Mouse (Mus musculus): ENCODE data around the gene Gm20388. TPM values are rescaled to one million over a fixed set of nuclear protein-coding genes. Genes with fewer than 3 reads are reported as not detected.

Gene Gm20388
- total RNA-seq, 1 experiment from 2014 or later: 10.0 TPM

DNA sequence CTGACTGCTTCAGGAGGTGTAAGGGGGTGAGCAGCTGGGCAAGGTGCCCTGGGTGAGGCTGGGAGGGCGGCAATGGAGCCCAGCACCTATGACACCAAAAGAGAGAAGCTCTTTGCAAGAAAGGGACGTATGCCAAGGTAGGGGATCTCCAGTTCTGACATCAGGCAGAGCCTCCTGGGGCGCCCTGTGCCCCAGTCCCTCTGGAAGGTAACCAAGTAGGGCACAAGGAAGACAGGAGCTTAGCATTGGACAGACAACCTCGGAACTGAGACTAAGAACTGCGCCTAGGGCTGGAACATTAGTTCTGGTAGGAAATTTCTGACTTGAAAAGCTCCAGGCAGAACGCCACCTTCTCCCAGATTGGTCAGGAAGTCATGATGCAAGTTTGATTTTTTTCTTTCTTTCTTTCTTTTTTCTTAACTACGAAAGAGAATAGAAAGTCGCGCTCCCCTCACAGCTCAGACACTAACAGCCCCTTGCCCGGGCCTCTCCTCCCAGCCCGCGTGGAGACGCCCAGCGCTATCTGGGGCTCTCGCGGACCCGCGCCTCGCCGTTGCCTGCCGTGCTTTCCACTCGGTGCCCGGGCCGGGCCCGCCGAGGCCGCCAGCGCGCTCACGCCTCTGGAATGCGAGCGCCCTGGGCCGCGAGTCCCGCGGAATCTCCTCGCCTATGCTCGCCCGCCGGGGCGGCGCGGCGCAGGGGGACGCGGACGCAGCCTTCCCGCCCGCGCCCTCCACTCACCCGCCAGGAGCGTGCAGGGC is 2639.8 kb downstream of the Gm20388 start:
- no peak for ATAC-seq (replicated peaks; ENCODE audit: insufficient number of reproducible peaks, low FRiP score, low TSS enrichment, poor library complexity, severe bottlenecking)

DNA sequence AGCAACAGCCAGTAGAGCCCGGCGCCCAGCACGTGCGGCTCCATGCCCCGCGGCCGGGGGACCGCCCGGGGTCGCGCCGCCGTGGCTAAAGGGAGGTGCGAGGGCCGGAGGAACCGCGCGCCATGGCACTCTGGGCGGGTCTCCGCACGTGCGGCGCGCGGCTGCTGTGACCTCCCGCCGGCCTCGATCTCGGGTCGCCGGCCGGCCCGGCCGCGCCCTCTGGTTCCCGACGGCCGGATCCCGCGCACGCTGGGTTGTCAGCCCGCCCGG is 2640.3 kb downstream of the Gm20388 start:
- no peak for ATAC-seq (replicated peaks; ENCODE audit: insufficient number of reproducible peaks, low FRiP score, low TSS enrichment, poor library complexity, severe bottlenecking)

DNA sequence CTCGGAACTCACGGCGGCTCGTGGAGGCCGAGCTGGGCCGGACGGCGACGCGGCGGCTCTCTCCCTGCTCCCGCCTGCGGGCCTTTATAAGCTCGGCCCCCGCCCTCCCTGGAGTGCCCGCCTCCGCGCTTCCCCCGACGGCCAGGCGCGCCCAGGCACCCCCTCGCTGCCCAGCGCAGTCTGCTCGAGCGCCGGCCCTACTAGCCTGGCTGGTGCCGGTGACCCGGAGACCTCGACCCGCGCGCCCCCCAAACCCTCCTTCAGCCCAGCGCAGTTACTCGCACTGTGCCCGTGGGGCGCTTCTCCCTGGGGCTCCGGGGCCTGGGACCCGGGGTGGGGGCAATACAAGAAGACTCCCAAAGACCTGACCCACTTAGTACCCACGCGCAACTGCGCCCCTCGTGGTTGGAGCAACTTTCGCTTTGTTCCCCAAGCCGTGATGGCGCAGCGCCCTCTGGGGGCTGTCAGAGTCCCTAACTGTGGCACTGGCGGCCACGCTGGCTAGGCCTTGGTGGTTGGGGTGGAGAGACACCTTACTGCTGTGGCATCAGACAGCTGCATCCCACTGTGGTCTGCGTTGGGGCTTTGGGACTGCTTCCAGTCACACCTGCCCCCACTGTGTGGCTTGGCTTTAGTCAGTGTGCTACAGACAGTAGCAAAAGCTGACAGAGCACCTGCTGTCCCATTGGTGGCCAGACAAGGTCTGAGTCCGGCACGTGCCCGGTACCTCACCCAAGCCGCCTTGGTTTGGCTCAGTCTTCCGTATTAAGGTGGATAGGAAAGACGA is 2640.8 kb downstream of the Gm20388 start, which contains the start of gene Piezo1:
Gene Piezo1 (minus strand): TSS at position 65 of the 787 bp plus-strand sequence.
- peak; percentile 61 for ATAC-seq (replicated peaks; ENCODE audit: insufficient number of reproducible peaks, low FRiP score, low TSS enrichment, poor library complexity, severe bottlenecking)

DNA sequence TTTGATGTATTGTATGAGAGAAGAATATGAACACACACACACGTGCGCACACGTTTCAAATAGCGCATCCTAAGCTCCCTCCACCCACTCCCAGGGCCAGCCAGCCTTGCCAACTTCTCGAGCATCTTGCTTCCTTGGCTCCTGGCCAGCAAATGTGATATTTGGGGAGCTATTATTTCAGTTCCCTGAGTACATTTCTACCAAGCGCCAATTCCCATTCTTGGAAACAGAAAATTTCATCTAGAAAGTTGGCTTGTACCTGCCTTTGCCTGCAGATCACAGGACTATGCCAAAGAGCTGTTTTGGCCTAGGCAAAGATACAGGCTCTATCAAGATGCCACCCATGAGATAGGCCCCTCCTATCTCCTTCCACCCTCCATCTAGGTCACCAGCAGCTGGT is 2644.1 kb downstream of the Gm20388 start:
- ATAC-seq (replicated peaks; ENCODE audit: insufficient number of reproducible peaks, low FRiP score, low TSS enrichment, poor library complexity, severe bottlenecking): no peak

DNA sequence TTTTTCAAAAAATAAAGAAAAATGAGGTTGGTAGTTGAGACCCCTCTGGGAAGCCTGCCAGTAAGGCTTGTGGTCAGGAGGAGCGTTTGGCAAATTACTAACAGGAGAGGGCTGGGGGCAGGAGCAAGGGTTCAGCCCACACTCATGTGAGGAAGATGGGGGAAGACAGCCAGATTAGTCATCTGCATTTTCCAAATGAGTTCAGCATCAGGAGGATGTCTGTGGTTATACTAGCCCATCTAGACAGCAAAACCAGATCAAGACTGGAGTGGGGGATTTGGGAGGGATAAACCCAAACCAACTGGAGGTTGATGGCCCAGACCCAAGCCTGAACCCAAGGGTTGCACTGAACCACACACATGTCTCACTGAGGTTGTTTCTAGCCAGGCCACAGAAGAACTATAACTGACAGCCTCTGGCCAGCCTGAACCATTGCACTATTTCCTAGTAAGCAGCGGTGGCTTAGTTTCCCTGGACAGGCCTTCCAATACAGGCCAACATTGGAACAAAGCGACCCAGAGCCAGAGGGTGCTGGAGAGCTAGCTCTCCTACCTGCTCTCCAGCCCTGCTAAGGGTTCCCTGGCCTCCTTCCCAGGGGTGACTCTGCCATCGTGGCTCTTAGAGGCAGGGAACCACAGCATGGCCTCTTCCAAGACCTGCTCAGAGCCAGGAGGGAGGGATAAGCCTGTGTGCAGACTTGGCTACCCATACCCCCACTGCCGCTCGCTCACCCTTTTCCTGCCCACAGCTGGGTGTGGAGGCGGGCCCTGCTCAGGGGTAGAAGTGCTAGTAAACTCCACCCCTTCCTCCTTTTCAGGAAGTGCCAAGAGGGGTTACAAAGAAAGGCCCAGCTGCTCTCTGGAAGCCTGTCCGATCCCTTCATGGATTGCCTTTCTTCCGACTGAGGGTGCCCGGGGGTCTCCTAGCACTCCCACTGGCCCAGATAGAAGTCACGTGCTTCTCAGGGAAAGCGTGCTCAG is 2645.7 kb downstream of the Gm20388 start:
- peak; percentile 79 for ATAC-seq (replicated peaks; ENCODE audit: insufficient number of reproducible peaks, low FRiP score, low TSS enrichment, poor library complexity, severe bottlenecking)

DNA sequence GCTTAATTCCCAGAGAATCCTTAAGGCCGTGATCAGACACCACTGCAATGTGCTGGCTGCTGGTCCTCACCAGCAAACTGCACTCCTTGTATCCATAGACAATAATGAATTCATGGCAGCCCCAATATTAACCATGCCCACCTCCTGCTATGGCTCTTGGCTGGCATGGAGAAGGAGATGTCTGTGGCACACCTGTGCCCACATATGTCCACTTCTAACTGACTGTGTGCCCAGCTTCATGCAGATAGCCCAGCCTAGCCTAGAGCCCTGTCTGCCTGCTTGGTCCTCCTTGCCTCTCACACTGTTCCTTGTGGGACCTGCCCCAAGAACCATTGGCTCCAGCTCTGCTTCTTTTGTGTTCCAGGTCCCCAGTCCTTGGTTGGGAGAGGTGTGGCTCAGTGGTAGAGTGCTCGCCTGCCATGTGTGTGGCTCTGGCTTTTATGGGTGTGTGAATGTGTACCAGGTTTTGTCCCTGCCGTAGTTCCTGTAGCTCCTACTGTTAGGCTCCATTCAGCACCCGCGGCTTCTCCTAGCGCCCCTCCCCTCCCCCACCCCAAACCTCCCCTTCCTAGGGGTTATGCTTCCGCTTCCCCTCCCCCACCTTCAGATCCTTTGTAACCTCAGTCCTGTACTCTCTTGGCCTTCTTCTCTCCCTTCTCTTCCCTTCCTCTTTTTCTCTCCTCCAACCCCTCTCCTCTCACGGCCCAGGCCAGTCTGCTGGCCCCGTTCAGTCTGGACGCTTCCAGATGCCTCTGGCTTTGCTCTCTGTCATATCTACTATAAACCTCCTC is 2646.8 kb downstream of the Gm20388 start:
- ATAC-seq (replicated peaks; ENCODE audit: insufficient number of reproducible peaks, low FRiP score, low TSS enrichment, poor library complexity, severe bottlenecking): no peak

DNA sequence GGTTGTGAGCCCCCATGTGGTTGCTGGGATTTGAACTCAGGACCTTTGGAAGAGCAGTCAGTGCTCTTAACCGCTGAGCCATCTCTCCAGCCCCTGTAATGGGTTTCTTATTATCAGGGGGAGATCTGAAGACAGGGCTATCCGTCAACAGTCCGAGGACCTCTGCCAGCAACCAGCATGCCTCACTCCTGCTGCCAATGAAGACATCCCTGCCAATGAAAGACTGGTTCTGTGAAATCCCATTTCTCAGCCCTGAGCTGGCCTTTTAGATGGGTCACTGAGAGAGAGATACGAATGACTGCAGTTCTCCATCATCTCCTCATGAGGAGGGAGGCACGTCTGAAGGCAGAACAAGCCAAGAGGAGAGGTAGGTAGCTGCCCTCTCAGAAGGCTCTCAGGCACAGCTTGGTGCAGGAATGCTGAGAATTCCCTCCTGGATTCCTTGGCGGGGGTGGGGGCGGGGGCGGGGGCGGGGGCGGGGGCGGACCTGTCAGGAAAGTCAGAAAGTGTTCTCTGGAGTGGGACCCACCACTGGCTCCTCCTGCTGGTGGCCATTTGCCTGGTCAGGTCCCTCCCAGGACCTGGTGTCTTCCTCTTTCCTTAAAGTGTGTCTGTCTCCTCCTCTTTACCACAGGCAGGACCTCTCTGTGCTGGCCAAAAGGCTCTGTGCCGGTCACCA is 2648.2 kb downstream of the Gm20388 start:
- peak; percentile 61 for ATAC-seq (replicated peaks; ENCODE audit: insufficient number of reproducible peaks, low FRiP score, low TSS enrichment, poor library complexity, severe bottlenecking)

DNA sequence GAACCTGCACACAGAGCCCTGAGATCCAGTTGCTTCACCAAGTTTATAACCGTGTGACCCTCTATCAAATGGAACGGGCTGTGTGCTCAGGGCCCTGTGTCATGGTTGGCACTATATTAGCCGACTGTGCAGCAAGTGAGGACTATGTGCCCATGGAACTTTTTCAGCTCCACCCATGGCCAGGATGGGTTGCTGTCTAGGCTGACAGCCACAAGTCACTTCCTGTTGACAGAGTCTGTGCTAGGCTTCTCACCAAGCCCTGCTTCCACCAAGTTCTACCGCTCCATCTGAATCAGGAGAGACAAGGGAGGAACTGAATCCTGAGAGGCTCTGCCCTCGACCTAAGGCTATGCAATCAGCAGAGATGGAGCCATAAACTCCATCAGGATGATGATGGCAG is 2650.6 kb downstream of the Gm20388 start:
- peak; percentile 55 for ATAC-seq (replicated peaks; ENCODE audit: insufficient number of reproducible peaks, low FRiP score, low TSS enrichment, poor library complexity, severe bottlenecking)

DNA sequence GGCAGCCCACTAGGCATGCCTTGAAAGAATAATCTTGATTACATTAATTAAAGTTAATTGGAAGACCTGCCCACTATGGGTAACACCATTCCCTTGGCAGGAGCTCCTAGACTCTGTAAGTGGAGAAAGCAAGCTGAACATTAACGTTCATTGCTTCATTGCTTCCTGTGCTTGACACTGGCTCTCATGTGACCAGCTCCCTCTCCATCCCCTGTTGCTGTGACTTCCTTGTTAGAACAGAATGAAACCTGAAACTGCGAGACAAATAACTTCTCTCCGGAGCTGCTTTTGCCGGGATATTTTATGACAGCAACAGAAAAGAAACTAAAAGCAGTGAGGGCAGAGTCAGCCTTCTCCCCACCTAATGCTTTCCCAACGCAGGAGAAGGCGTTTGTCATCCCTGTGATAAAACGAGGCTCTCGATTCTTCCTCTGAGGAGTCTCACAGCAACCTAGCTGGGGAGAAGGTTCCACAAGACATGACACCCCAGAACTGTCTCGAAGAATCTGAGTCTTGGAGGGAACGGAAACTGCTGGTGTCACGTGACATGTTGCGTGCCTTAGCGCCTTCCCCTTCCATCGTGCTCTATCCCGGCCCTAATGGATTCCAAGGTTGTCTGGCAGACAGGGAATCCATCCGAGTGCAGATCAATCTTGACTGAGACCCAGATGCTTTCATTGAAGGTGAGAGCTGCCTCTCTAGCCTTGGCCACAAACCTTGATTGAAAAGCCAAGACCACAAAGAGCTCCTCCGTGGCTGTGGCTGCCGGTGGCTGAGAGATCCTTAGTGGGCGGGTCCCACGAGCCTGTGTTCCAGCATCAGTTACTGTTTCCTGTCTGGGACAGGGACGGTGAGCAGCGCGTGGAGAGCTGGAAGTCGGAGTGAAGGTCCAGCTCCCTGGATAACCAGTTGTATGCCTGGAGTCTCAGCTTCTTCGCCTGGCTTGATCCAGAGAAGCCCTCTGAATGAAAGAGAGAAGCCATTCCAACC is 2654.0 kb downstream of the Gm20388 start:
- peak; percentile 42 for ATAC-seq (replicated peaks; ENCODE audit: insufficient number of reproducible peaks, low FRiP score, low TSS enrichment, poor library complexity, severe bottlenecking)

DNA sequence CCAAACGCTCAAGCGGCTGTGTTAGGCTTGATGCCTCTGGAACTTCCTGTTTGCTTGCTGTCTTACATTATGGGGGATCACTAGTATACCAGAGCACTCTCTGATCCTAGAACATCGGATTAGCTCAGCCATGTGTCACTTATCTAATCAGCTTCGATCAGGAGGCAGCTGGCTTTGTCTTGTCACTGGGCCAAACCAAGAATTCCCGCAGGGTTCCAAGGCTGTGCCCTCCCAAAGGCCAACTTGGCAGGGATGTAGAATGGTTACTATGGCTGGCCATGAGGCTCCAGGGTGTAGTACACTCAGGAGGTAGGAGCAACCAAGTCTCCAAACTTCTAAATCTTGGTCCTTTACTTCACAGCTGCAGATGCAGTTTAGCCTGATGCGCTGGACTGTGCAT is 2656.1 kb downstream of the Gm20388 start:
- no peak for ATAC-seq (replicated peaks; ENCODE audit: insufficient number of reproducible peaks, low FRiP score, low TSS enrichment, poor library complexity, severe bottlenecking)

DNA sequence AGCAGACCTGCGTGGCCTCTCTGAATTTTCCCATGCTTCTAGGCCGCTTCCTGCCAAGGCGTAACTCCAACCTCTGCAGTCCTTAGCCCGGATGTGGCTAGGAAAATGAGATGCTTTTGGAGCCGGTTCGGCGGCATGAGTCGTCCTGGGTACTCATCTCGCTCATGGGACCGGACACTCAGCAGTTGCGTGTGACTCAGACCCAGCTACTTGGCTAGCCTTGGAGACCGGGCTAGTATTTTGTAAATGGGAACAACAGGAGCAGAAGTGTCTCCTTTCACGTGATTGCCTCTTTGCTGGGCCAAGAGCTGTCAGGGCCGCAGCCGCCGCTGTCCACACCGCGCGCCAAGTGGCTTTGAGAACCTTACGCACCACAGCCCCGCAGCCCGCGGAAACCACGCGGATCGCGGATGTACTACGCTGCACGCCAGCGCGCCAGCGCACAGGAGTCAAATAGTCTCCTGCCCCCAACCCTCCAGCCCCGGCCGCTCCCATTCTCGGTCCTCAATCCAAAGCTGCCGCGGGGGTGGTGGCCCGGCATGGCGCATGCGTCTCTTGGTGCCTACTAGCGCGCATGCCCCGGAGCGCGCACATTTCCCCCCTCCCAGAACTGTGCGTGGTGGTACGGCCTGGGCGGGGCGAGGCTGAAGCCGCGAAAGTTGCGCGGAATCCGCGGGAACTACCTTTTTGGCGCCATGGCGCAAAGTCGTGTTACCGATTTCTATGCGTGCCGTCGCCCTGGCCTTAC is 2656.9 kb downstream of the Gm20388 start, which contains the start of gene Cdt1:
Gene Cdt1 (plus strand): TSS at position 655 of the 748 bp plus-strand sequence.
- ATAC-seq (replicated peaks; ENCODE audit: insufficient number of reproducible peaks, low FRiP score, low TSS enrichment, poor library complexity, severe bottlenecking): peak; percentile 76

DNA sequence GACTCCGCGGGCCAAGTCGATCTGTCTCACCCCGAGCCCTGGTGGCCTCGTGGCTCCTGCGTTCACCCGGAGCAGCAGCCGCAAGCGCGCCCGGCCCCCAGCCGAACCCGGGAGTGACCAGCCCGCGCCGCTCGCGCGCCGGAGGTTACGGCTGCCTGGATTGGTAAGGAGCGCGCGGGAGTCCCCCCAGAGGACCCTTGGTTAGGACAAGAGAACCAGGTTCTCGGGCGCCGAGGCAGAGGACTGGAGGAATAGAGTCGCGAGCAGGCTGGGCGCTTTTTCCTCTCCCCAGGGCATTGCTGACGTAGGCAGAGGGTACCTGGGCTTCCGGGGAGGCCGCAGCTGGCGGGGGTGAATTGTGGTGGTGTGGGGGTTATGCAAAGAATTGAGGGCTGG is 2657.5 kb downstream of the Gm20388 start:
- no peak for ATAC-seq (replicated peaks; ENCODE audit: insufficient number of reproducible peaks, low FRiP score, low TSS enrichment, poor library complexity, severe bottlenecking)

DNA sequence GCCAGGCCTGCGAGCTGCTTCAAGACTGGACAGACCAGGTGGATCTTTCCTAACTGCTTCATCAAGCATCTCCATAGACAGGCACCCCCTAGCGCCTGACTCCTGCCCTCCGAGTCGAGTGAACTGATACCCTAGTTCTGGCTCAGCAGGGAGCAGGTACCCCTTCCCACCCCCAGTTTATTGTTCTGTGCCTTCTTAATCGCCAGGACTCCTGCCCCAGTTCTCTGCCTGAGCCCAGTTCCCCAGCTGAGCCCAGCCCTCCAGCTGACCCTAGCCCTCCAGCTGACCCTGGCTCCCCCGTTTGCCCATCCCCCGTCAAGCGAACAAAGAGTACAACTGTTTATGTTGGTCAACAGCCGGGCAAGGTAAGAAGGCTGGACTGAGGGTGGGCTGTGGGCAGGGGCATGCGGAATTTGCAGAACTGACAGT is 2658.3 kb downstream of the Gm20388 start:
- ATAC-seq (replicated peaks; ENCODE audit: insufficient number of reproducible peaks, low FRiP score, low TSS enrichment, poor library complexity, severe bottlenecking): no peak

DNA sequence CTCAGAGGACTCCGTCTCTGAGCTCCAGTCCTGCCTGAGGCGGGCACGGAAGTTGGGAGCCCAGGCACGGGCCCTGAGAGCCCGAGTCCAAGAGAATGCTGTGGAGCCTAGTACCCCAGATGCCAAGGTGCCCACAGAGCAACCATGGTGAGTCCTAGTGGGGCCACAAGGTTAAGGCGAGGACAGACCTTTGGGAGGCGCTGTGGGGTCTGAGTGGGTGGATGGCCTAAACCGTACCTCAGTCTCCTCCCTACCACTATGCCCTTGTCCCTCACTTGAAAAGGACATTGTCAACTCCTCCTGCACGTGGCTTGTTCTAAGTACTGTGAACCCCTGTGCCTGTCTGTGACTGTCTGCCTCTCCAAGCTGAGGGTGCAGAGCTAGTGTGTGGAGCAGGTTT is 2658.7 kb downstream of the Gm20388 start:
- ATAC-seq (replicated peaks; ENCODE audit: insufficient number of reproducible peaks, low FRiP score, low TSS enrichment, poor library complexity, severe bottlenecking): no peak

DNA sequence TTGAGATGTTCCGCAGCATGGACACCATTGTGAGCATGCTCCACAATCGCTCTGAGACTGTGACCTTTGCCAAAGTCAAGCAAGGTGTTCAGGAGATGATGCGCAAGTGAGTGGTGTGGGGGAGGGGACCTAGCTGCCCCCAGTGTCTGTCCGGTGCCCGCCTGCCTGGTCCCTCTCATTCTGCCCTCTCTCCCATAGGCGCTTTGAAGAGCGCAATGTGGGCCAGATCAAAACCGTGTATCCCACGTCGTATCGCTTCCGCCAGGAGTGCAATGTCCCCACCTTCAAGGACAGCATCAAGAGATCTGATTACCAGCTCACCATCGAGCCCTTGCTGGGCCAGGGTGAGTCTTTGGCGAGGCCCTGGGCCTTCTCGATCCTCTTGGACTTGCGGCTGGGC is 2659.4 kb downstream of the Gm20388 start:
- ATAC-seq (replicated peaks; ENCODE audit: insufficient number of reproducible peaks, low FRiP score, low TSS enrichment, poor library complexity, severe bottlenecking): no peak

DNA sequence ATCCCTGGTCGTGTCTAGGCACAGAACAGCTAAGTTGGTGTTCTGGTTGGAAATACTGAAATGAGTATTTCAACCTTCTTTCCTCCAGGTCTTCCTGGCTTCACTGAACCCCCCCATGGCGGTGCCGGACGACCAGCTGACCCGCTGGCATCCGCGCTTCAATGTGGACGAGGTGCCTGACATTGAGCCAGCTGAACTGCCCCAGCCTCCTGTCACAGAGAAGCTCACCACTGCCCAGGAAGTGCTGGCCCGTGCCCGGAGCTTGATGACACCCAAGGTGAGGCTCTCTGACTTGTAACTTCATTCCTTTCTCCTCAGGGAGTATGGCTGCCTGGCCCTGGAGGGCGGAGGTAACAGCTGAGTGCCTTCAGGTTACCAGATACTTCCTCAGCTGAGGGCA is 2660.5 kb downstream of the Gm20388 start:
- ATAC-seq (replicated peaks; ENCODE audit: insufficient number of reproducible peaks, low FRiP score, low TSS enrichment, poor library complexity, severe bottlenecking): no peak

Measured in monocyte, adult 5-6 weeks (primary cell).